Mouse (Mus musculus) bone marrow macrophage, adult 2 months (primary cell): Measurements from ENCODE around the gene Ctsl. TPM values are rescaled to one million over a fixed set of nuclear protein-coding genes. Genes with fewer than 3 reads are reported as not detected.

Source experiments
- H3K27ac ChIP-seq: 2 replicates; pipeline ENCODE4 v1.5.1; 2012; ENCODE audit warnings: low read depth, low read length; ENCODE audit not compliant: insufficient read depth
- H3K4me1 ChIP-seq: 2 replicates; pipeline ENCODE4 v1.6.1; 2012; ENCODE audit warnings: low read length; ENCODE audit not compliant: control insufficient read depth, insufficient read depth
- H3K4me3 ChIP-seq: 2 replicates; pipeline ENCODE4 v1.5.1; 2012; ENCODE audit warnings: mild to moderate bottlenecking, low read length, moderate library complexity; ENCODE audit not compliant: insufficient read depth
- CTCF ChIP-seq: IDR thresholded peaks from 2 replicates; pipeline ENCODE4 v1.5.1; 2012; ENCODE audit warnings: low read depth, mild to moderate bottlenecking, low read length, moderate library complexity
- POLR2A ChIP-seq: IDR thresholded peaks from 2 replicates; pipeline ENCODE4 v1.6.1; 2012; ENCODE audit warnings: mild to moderate bottlenecking, low read depth, low read length, borderline replicate concordance
- polyA plus RNA-seq: library from polyadenylated mRNA; stranded (reverse); fragments of >200 nt; gene quantifications from 2 replicates; pipeline ENCODE4 v1.2.4, GENCODE M21; 2012; ENCODE audit not compliant: missing spikeins, insufficient read depth, insufficient read length

Gene Ctsl
- polyA plus RNA-seq, 1 experiment: 1,752 TPM

DNA sequence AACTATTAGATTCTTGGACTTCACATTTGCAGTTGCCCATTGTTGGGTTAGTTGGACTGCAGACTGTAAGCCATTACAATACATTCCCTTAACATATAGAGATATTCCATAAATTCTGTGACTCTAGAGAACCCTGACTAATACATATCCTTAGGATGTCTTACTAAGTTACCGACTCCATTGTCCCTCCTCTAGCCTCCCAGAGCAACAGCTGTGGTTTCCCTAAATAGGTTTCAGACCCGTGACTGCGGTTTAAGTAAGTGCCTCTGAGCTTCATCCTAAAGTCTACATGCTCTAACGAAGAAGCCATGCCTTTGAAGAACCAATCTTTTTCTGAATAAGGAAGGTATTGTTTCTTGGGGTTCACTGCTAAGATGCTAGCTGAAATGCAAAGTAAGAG lies 7.9 kb upstream of the Ctsl start:
- no peak overlapping the region for H3K27ac ChIP-seq
- no peak overlapping the region for H3K4me3 ChIP-seq
- H3K4me1 ChIP-seq: peaks cover 18% of the 10 kb centered on the region
- TF ChIP-seq CTCF: no peak

GRCm38 (mm10) chr13:64376472-64376871 lies 5.8 kb upstream of the Ctsl start:
- peaks cover 21% of the 10 kb centered on the region for H3K4me1 ChIP-seq
- no peak overlapping the region for H3K4me3 ChIP-seq
- TF ChIP-seq POLR2A (no peak), CTCF (no peak)
- no peak overlapping the region for H3K27ac ChIP-seq

DNA sequence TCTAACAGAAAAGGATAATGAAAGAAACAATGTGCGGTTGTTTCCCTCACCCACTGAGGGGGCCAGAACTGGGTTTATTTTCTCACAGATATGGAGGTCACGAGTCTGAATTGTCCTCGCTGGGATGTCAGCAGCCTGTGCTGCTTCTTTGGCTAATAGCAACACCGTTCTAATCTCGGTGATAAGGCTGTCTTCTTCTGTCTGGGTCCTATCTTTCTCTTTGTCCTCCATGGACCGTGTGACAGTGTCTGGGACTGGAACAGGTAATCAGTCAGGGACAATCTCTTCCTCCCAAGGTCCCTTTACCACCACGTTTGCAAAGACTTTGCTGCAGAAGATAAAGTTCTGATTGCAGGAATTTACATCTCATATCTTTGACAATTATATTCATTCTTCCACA lies 4.5 kb upstream of the Ctsl start:
- H3K4me3 ChIP-seq: no peak overlapping the region
- no peak for TF ChIP-seq POLR2A
- TF ChIP-seq CTCF: no peak
- H3K27ac ChIP-seq: no peak overlapping the region
- H3K4me1 ChIP-seq: peaks cover 23% of the 10 kb centered on the region

GRCm38 (mm10) chr13:64373695-64374094 lies 3.0 kb upstream of the Ctsl start:
- Histone ChIP-seq H3K27ac (peak overlapping the region; percentile 78), H3K4me3 (no peak overlapping the region), H3K4me1 (peaks cover 25% of the 10 kb centered on the region)
- no peak for TF ChIP-seq POLR2A
- no peak for TF ChIP-seq CTCF

GRCm38 (mm10) chr13:64369805-64370172 lies 901 bp downstream of the Ctsl start:
- peak overlapping the region; percentile 89 for H3K4me3 ChIP-seq
- peaks cover 34% of the 10 kb centered on the region for H3K4me1 ChIP-seq
- H3K27ac ChIP-seq: peak overlapping the region; percentile 74
- TF ChIP-seq POLR2A (no peak), CTCF (no peak)

DNA sequence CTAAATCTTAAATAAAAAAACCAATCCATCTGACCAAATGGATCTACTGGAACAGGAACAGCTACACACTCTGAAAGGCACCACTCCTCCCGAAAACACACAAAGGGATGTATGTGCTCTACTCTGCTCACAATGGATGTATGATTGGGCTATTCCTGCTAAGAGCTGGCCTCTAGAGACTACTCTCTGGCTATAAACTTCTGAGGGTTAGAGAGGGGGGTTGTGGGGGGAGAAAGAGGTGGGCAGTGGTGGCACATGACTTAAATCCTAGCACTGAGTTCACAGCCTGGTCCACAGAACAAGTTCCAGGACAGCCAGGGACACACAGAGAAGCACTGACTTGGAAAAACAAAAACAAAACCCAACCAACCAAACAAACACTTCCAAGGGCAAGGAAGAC lies 2.1 kb downstream of the Ctsl start:
- TF ChIP-seq CTCF: no peak
- Histone ChIP-seq H3K4me3 (peak overlapping the region; percentile 89), H3K27ac (peak overlapping the region; percentile 40), H3K4me1 (peaks cover 29% of the 10 kb centered on the region)

- Histone ChIP-seq H3K27ac (no peak overlapping the region), H3K4me1 (peaks cover 22% of the 10 kb centered on the region), H3K4me3 (peak overlapping the region; percentile 6; the same call in 1 of the 2 replicates)
- TF ChIP-seq CTCF (no peak), POLR2A (no peak)
Observed at GRCm38 (mm10) chr13:64367615-64368014, 3.1 kb downstream of the Ctsl start.

- Histone ChIP-seq H3K4me1 (peaks cover 22% of the 10 kb centered on the region), H3K27ac (no peak overlapping the region), H3K4me3 (no peak overlapping the region)
- TF ChIP-seq POLR2A: no peak
- TF ChIP-seq CTCF: no peak
Observed at GRCm38 (mm10) chr13:64365326-64365725, 5.4 kb downstream of the Ctsl start.

DNA sequence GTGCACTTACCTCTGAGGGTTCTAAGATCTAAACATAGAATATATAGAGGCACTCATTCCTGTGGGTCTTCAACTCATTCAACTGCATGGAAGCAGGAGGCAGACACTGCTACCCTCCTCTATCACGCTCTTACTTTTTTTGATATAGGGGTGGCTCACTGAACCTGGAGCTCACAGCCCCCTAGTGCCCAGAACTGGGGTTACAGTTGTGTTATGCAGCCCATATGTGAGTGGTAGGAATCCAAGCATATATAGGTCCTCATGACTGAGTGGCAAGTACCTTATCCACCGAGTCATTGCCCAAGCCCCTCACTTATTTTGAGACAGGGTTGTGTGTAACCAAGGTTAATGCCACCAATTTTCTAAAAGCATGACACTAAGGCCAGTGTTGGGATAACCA lies 6.4 kb downstream of the Ctsl start:
- H3K4me3 ChIP-seq: no peak overlapping the region
- H3K27ac ChIP-seq: no peak overlapping the region
- TF ChIP-seq POLR2A: no peak
- TF ChIP-seq CTCF: no peak; the same call in 1 of the 2 replicates
- peaks cover 22% of the 10 kb centered on the region for H3K4me1 ChIP-seq

- TF ChIP-seq POLR2A (no peak), CTCF (no peak)
- no peak overlapping the region for H3K4me3 ChIP-seq
- no peak overlapping the region for H3K27ac ChIP-seq
- peaks cover 11% of the 10 kb centered on the region for H3K4me1 ChIP-seq
Observed at GRCm38 (mm10) chr13:64362139-64362538, 8.6 kb downstream of the Ctsl start.

- TF ChIP-seq POLR2A: no peak
- TF ChIP-seq CTCF: no peak
- Histone ChIP-seq H3K27ac (no peak overlapping the region), H3K4me3 (no peak overlapping the region), H3K4me1 (peaks cover 3% of the 10 kb centered on the region)
Observed at GRCm38 (mm10) chr13:64361020-64361419, 9.7 kb downstream of the Ctsl start.

- TF ChIP-seq POLR2A (no peak), CTCF (no peak)
- peaks cover 2% of the 10 kb centered on the region; the same call in 1 of the 2 replicates for H3K4me1 ChIP-seq
- no peak overlapping the region for H3K4me3 ChIP-seq
Observed at GRCm38 (mm10) chr13:64359702-64360101, 11.0 kb downstream of the Ctsl start.

More at GRCm38 (mm10) chr13:64359702-64360101, 11.0 kb downstream of the Ctsl start:
- no peak overlapping the region for H3K27ac ChIP-seq
